Mouse (Mus musculus) right cerebral cortex, adult 2 months (tissue): ENCODE measurements around the gene A4galt.
"Not testable (repeated sequence)": the region's sequence is repeated elsewhere in the genome, so short reads cannot be mapped to it uniquely, and the experiment has no call there.

Source experiments
- DNase-seq, 2 experiments: peaks; one replicate each; pipeline ENCODE4 v3.0.0; 2021 to 2022; ENCODE audit warnings: low spot score in 2 of 2

Gene A4galt

GRCm38 (mm10) chr15:83251176-83252004, at the start of gene A4galt:
Gene A4galt, minus strand, starts transcription at chr15:83251774.
- DNase-seq = peak; percentile 10 to 33

- peak in 1 of 2 experiments; percentile 18 for DNase-seq
Measured at GRCm38 (mm10) chr15:83299916-83300582, 48.5 kb upstream of the A4galt start.

GRCm38 (mm10) chr15:83299450-83299849, 47.9 kb upstream of the A4galt start:
- peak in 1 of 2 experiments; percentile 10 for DNase-seq

- no peak for DNase-seq
Measured at GRCm38 (mm10) chr15:83298810-83299209, 47.2 kb upstream of the A4galt start.

- no peak for DNase-seq
Measured at GRCm38 (mm10) chr15:83298313-83298712, 46.7 kb upstream of the A4galt start.

- DNase-seq = no peak
Measured at GRCm38 (mm10) chr15:83296771-83297311, 45.3 kb upstream of the A4galt start.

DNA sequence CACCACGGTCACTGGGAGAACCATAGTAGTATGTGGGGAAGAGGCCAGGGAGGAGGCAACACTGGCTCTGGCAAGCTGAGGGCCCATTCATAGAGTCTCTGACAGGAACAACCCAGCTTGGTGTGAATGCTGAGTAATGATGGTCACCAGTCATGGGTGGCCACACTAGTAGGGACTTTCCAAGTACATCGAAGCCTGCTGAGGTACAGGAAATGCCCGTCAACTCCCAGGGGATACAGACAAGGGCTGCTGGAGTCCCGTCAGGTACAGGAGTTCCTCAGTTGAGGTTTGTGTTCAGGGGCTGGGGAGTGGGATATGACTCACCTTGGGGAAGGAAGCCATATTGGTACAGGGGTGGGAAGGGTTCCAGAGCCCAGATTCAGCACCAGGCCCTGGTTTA, 44.5 kb upstream of the A4galt start:
- no peak for DNase-seq

- no peak for DNase-seq
Measured at GRCm38 (mm10) chr15:83294954-83295353, 43.4 kb upstream of the A4galt start.

DNA sequence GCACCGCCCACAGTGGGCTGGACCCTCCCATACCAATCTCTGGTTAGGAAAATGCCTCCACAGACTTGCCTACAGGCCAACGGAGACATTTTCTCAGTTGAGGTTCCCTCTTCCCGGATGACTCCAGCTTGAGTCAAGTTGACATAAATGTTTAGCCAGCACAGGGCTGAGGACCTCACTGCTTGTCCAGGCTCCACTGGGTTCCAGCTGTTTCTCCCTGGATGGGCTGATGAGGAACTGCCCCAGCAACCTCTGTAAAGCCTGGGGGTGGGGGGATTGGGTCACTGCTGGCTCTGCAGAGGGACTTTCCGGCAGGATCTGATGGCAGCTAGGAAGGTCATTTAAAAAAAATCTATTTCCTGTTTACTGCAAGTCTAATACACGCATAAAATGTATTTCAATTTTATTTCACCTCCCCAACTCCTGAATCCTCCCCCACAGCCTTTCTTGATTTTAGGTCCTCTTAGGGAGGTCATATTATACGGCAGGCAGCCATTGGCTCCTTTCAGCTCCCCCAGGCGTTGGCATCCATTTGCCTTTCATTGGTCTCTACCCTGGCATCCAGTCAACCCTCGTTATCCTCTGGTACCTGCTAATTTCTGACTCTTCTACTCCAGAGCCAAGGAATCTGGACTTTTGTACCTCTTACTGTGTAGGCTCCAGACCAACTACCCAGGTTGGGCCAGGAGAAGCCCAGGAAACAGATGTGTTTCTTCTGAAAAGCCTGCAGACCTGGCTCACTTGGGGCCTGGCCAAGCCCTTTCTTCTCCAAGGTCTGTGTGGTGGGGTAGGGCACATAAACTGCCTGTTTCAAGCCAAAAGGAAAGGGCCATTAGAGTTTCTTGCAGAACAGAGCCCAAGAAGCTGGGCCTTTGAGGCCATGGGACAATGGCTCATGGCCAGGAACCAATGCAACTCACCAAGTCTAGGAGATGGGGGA, 42.4 kb upstream of the A4galt start:
- no peak for DNase-seq

DNA sequence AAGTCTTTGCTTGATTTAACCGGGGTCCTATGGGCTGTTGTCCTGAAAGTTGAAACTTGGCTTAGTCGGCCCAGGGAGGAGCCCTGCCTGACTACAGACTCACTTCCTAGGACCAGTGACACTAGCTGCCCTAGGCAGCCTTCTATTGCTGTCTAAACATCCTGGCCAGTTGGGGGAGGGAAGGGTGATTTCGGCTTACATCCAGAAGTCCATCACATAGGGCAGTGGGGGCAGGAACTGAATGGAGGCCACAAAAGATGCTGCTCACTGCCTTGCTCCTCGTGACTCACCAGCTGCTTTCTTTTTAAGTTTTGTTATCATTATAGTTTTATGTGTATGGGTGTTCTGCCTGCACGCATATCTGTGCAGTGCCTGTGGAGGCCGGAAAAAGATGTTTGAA, 41.6 kb upstream of the A4galt start:
- no peak for DNase-seq

DNA sequence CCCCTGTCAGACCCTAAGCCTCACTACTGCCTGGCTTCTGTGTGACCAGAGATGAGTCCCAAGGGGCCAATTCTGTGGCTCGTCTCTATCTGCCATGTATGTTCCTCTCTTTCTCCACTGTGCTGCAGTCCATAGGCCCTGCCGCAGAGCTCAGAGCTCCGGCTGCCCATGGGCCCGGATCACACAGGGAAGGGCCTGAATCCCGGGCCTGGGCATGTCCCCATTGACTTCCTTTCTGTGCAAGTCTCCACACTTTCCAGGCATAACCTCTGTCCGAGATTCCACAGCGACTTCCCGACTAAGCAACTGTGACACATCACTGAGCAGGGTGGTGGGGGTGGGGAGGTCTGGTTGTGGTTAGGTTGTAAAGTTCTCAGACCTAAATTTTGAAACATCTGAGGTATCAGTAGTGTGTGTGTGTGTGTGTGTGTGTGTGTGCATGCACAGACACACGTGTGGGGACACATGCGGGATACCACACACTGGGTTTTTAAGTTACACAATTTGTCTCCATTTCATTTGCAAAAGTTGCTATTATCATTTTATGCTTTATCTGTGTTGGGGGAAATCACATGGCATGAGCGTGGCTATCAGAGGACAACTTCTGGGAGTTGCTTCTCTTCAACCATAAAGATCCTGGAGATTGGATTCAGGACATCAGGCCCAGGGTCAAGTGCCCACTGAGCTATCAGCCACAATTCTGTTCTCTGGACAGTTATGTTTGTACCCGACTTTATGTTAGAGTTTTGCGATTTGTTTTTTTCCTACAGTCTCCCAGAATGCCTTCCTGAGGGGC, 40.9 kb upstream of the A4galt start:
- no peak for DNase-seq

DNA sequence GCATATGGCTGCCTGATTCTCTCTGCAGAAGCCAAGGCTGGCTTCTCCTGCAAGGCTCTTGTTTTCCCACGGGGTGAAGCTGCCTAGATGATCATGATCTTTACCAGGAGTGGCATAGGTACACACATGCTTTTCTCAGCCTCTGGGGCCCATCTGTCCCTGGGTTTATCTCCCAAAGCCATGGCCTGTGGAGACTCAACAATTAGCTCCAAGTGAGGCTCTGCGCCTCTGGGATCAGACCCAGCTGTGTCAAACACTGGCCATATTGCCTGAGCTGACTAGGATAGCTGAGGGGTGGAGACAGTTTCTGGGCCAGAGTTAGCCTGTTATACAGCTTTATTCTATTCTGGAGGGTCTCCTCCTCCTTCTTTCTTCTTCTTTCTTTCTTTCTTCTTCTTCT, 39.3 kb upstream of the A4galt start:
- no peak for DNase-seq

GRCm38 (mm10) chr15:83284828-83285227, 33.3 kb upstream of the A4galt start:
- no peak for DNase-seq

GRCm38 (mm10) chr15:83282397-83282796, 30.8 kb upstream of the A4galt start:
- DNase-seq = no peak

DNA sequence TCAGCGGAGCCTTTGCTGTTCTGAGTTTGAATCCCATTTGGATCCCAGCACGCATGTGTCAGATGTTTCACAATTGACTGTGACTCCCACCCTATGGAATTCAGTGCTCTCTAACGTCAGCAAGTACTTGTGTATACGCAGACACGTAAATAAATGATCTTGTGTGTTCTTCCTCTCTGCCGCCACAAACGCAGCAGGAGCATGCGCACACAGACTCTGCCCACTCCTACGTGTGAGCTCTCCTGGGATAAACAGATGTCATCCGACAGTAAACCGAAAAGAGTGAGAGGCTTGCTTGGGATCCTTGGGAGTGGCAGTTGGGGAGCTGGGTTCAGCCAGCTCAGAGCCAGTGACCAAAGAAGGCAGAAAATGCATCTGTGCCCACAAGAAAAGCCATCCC, 29.7 kb upstream of the A4galt start:
- no peak for DNase-seq

- no peak for DNase-seq
Measured at GRCm38 (mm10) chr15:83278579-83278978, 27.0 kb upstream of the A4galt start.

GRCm38 (mm10) chr15:83277451-83277850, 25.9 kb upstream of the A4galt start:
- DNase-seq = peak; percentile 49 to 57

DNA sequence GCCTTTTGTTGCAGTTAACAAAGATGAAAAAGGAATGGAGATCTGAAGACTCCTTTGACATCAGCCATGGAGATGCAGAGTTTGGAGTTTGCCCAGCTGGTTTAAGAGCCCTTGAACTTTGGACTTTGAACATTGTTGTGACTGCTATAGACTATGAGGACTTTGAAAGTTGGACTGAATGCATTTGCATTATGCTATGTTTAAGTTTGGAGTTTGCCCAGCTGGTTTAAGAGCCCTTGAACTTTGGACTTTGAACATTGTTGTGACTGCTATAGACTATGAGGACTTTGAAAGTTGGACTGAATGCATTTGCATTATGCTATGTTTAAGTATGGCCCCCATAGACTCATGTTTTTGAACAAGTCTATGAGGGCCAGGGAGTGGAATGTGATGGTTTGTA, 22.7 kb upstream of the A4galt start:
- DNase-seq = not testable (repeated sequence)

DNA sequence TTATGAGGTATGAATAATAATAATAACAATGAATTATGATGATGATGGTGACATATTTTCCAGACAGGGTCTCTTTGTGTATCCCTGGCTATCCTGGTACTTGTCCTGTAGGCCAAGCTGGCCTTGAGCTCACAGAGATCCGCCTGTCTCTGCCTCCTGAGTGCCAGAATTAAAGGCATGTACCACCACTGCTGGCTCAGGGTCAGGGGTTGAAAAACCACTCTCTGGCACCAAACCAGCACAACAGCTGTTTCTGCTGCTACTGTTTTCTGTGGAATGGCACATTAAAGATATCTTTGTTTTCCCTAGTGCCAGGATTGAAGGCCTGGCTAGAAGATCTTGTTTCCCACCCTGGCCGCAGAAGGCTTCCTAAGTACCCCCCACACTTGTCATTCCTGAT, 21.4 kb upstream of the A4galt start:
- DNase-seq = no peak

DNA sequence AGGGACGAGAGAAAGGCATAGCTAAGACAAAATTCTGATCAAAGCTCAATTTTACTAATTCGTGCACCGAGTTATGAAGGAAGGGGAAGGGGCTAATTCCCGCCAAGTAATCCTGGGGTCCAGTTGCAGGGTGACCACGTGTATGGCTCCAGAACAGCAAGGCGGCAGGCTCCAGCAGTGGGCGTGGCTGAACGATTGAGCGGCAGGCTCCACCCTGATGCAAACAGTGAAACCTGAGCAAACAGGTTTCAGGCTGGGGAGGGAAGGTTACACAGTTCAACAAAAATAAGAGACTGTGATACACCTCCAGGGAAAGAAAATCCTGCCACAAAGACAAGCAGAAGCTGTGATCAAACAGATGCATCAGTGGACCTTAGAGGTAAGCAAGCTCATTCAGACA, 19.6 kb upstream of the A4galt start:
- not testable (repeated sequence) for DNase-seq

GRCm38 (mm10) chr15:83269985-83270384, 18.4 kb upstream of the A4galt start:
- DNase-seq = not testable (repeated sequence)
